Mouse (Mus musculus) forebrain, embryonic 15.5 days (tissue): ENCODE data around the gene Rsrp1. TPM values are rescaled to one million over a fixed set of nuclear protein-coding genes. Genes with fewer than 3 reads are reported as not detected.

Source experiments
- ATAC-seq: fragments of 200-750 bp; cut with Nextera tagmentation; replicated peaks from 2 replicates; pipeline ENCODE4 v1.8.0; 2017; ENCODE audit warnings: mild to moderate bottlenecking, moderate TSS enrichment, moderate library complexity
- H3K27ac ChIP-seq: fragments of 300-500 bp; sonication (generic); replicated peaks from 2 replicates; pipeline ENCODE4 v1.5.1; 2015; ENCODE audit warnings: mild to moderate bottlenecking, inconsistent platforms
- H3K27me3 ChIP-seq: fragments of 300-500 bp; sonication (generic); 2 replicates; pipeline ENCODE4 v1.6.1; 2015; ENCODE audit warnings: inconsistent platforms
- H3K36me3 ChIP-seq: fragments of 300-500 bp; sonication (generic); 2 replicates; pipeline ENCODE4 v1.6.1; 2015; ENCODE audit warnings: mild to moderate bottlenecking, inconsistent platforms
- H3K4me1 ChIP-seq: fragments of 300-500 bp; sonication (generic); 2 replicates; pipeline ENCODE4 v1.6.1; 2015; ENCODE audit warnings: inconsistent platforms
- H3K4me2 ChIP-seq: fragments of 300-500 bp; sonication (generic); replicated peaks from 2 replicates; pipeline ENCODE4 v1.6.1; 2015; ENCODE audit warnings: mild to moderate bottlenecking, inconsistent platforms
- H3K4me3 ChIP-seq: fragments of 300-500 bp; sonication (generic); 2 replicates; pipeline ENCODE4 v1.5.1; 2015; ENCODE audit warnings: mild to moderate bottlenecking, inconsistent platforms
- H3K9ac ChIP-seq: fragments of 300-500 bp; sonication (generic); replicated peaks from 2 replicates; pipeline ENCODE4 v1.6.1; 2015; ENCODE audit warnings: mild to moderate bottlenecking, inconsistent platforms
- H3K9me3 ChIP-seq: fragments of 300-500 bp; sonication (generic); 2 replicates; pipeline ENCODE4 v1.6.1; 2016; ENCODE audit warnings: inconsistent platforms
- WGBS: fragments of 180-500 bp; shearing (Covaris S2); methylation state at CpG from one replicate; pipeline ENCODE4 v1.1.7; 2015; ENCODE audit warnings: mixed read lengths; 5-methylcytosine and 5-hydroxymethylcytosine counted together
- polyA plus RNA-seq: library from polyadenylated mRNA; unstranded; fragments of >200 nt; fragmentation: Nextera tagmentation; extraction: Ambion mirVana; gene quantifications from 2 replicates; pipeline ENCODE4 v1.2.1, GENCODE M21; 2015

Gene Rsrp1
- polyA plus RNA-seq, 1 experiment from 2014 or later = 574 TPM

DNA sequence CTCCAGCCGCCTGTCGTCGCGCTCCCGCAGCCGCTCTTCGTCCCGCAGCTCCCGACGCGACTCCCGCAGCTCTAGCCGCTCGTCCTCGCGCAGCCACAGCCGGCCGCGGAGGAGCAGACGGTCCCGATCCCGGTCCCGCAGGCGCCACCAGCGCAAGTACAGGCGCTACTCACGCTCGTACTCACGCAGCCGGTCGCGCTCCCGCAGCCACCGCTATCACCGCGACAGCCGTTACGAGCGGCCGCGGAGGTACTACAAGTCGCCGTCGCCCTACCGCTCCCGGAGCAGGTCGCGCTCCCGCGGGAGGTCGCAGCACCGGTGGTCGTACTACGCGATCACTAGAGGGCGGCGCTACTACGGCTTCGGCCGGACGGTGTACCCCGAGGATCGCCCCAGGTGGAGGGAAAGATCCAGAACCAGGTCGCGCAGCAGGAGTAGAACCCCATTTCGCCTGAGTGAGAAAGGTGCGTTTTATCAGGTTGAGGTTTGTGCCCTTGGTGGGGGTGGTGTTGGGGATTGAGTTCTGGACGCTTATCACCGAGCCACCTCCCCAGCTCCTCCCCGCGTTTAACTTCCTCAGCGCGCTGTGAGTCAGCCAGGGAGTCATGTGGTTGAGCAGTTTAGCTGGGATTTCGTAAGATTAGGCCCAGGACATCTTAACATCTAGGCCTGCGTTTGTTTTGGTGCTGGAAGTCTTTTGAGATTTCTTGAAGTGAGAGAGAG, 788 bp downstream of the Rsrp1 start:
- Histone ChIP-seq H3K27ac (peak overlapping the region; percentile 94), H3K4me2 (peak overlapping the region; percentile 77), H3K4me1 (peaks cover 30% of the 10 kb centered on the region), H3K27me3 (no peaks in the 10 kb centered on the region), H3K4me3 (peak overlapping the region; percentile 95), H3K9ac (peak overlapping the region; percentile 94), H3K36me3 (peaks cover 34% of the 10 kb centered on the region), H3K9me3 (no peaks in the 10 kb centered on the region)
- under 1% methylated on average over 75 of the region's 75 CpGs for WGBS
- ATAC-seq = peak; percentile 3; the same call in 1 of the 2 replicates

DNA sequence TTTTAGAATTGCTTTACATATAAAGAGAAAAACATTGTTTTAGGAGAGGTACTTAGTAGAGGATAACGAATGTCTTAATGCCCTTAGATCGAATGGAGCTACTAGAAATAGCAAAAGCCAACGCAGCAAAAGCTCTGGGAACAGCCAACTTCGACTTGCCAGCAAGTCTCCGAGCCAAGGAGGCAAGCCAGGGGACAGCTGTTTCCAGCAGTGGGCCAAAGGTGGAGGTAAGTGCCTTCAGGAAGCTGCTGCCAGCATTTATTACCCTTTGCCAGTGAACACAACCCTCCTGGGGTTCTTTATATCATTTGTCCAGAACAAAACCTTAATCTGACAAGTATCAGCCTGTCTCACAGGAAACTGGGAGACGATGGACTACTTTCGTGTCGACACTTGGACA, 1.8 kb downstream of the Rsrp1 start:
- peak overlapping the region; percentile 95 for H3K4me3 ChIP-seq

DNA sequence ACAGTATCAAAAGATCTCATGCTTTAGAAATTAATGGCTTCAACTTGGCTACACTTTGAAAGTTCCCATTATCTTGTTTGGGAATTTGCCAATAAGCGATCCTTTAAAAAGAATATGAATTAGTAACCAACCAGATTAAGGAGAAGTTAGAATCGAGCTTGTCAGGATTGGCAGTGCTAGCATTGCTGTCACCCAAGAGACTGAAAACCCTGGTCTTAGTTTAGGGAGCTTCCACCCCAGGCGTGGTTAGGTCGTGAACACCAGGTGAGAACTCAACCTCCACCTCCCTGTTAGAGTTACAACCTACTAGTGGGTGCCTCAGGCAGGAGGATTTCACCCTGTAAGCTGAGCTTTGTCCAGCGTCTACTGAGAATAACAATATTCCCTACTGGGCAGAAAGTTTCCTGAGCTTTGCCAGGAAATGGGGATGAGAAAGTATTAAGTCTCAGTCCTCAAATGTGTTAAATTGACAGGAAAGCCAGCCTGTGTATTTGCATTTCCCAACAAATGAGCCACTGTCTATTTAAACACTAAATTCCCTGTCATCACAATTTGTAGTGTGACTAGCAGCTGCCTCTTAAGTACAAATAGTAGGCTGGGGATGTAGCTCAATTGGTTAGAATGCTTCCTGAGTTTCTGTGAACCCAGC, 4.5 kb downstream of the Rsrp1 start:
- Histone ChIP-seq H3K4me2 (no peak overlapping the region), H3K9me3 (no peaks in the 10 kb centered on the region), H3K4me3 (no peak overlapping the region), H3K27me3 (no peaks in the 10 kb centered on the region), H3K4me1 (peaks cover 43% of the 10 kb centered on the region), H3K27ac (no peak overlapping the region), H3K9ac (no peak overlapping the region), H3K36me3 (peaks cover 34% of the 10 kb centered on the region)
- WGBS = 73% methylated on average over 5 of the region's 5 CpGs
- ATAC-seq = no peak

More for the DNA sequence above, 1.8 kb downstream of the Rsrp1 start:
- peaks cover 33% of the 10 kb centered on the region for H3K4me1 ChIP-seq
- no peak overlapping the region for H3K27ac ChIP-seq
- H3K27me3 ChIP-seq = no peaks in the 10 kb centered on the region
- H3K36me3 ChIP-seq = peaks cover 34% of the 10 kb centered on the region
- WGBS = 73% methylated on average over 8 of the region's 8 CpGs
- H3K9ac ChIP-seq = peak overlapping the region; percentile 37; the same call in 1 of the 2 replicates
- H3K4me2 ChIP-seq = peak overlapping the region; percentile 77
- ATAC-seq = no peak
- H3K9me3 ChIP-seq = no peaks in the 10 kb centered on the region

DNA sequence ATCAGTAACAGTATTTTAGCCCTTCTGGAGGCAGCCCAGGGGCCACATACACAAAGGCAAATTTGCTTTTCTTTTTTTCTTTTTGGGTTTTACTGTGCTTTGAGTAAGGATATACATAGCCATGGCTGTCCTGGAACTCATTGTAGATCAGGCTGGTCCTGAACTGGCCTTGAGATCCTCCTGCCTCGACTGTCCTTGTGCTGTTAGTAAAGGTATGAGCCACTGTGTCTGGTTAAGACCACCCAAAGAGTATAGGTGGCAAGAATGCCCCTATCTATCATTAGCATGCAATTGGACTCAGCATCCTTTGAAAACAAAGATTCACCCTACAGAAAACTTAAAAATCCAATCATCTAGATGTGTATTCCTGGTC, 5.1 kb downstream of the Rsrp1 start:
- ATAC-seq = no peak
- 92% methylated on average over 1 of the region's 1 CpGs for WGBS
- H3K9ac ChIP-seq = no peak overlapping the region
- H3K27ac ChIP-seq = no peak overlapping the region
- peaks cover 43% of the 10 kb centered on the region for H3K4me1 ChIP-seq
- no peaks in the 10 kb centered on the region for H3K27me3 ChIP-seq
- no peak overlapping the region for H3K4me2 ChIP-seq
- peaks cover 38% of the 10 kb centered on the region for H3K36me3 ChIP-seq
- H3K9me3 ChIP-seq = no peaks in the 10 kb centered on the region
- no peak overlapping the region for H3K4me3 ChIP-seq

DNA sequence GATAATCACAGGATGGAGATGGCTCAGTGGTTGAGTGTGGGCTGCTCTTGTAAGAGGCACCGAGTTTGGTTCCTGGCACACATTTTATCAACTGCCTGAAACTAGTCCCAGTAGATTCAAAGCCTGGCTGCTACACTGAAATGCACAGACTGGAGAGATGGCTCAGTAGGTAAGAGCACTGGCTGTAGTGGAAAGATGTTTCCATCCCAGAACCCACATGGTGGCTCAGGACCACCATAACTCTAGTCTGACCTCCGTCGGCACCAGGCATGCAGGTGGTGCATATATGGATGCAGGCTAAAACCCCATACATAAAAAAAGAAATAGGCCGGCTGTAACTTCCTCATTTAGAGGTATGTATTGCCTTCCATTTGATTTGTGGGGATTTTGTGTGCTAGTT, 6.1 kb downstream of the Rsrp1 start:
- no peaks in the 10 kb centered on the region for H3K9me3 ChIP-seq
- H3K27ac ChIP-seq = 0 out of 2 replicates have a peak overlapping the region, but pooled peaks have one; percentile 7
- peaks cover 40% of the 10 kb centered on the region for H3K4me1 ChIP-seq
- H3K9ac ChIP-seq = no peak overlapping the region
- 83% methylated on average over 4 of the region's 4 CpGs for WGBS
- H3K4me2 ChIP-seq = no peak overlapping the region
- no peaks in the 10 kb centered on the region for H3K27me3 ChIP-seq
- H3K36me3 ChIP-seq = peaks cover 49% of the 10 kb centered on the region
- ATAC-seq = no peak
- no peak overlapping the region; the same call in 1 of the 2 replicates for H3K4me3 ChIP-seq

DNA sequence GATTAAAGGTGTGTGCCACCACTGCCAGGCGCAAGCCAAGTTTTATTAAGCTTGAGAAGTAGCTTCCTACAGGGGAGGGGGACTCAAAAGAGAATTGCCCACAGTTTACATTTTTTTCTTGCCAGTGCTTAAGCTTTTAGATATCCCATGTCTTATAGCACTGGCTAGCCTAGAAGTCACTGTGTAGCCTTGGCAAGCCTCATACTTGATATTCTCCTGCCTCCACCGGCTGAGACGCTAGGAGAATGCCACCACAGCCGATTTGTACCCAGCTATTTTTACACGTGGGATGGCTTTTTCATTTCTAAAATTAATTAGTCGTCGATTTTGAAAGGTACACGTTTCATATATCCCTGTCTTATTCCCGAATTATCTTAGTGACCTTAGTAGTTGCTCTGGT, 6.8 kb downstream of the Rsrp1 start:
- peak overlapping the region; percentile 69 for H3K27ac ChIP-seq
- 24% methylated on average over 9 of the region's 9 CpGs for WGBS
- peak overlapping the region; percentile 36; the same call in 1 of the 2 replicates for H3K9ac ChIP-seq
- peaks cover 54% of the 10 kb centered on the region for H3K36me3 ChIP-seq
- no peaks in the 10 kb centered on the region for H3K27me3 ChIP-seq
- ATAC-seq = peak; percentile 9; the same call in 1 of the 2 replicates
- H3K4me3 ChIP-seq = peak overlapping the region; percentile 79
- peak overlapping the region; percentile 91 for H3K4me2 ChIP-seq
- peaks cover 35% of the 10 kb centered on the region for H3K4me1 ChIP-seq
- no peaks in the 10 kb centered on the region for H3K9me3 ChIP-seq

DNA sequence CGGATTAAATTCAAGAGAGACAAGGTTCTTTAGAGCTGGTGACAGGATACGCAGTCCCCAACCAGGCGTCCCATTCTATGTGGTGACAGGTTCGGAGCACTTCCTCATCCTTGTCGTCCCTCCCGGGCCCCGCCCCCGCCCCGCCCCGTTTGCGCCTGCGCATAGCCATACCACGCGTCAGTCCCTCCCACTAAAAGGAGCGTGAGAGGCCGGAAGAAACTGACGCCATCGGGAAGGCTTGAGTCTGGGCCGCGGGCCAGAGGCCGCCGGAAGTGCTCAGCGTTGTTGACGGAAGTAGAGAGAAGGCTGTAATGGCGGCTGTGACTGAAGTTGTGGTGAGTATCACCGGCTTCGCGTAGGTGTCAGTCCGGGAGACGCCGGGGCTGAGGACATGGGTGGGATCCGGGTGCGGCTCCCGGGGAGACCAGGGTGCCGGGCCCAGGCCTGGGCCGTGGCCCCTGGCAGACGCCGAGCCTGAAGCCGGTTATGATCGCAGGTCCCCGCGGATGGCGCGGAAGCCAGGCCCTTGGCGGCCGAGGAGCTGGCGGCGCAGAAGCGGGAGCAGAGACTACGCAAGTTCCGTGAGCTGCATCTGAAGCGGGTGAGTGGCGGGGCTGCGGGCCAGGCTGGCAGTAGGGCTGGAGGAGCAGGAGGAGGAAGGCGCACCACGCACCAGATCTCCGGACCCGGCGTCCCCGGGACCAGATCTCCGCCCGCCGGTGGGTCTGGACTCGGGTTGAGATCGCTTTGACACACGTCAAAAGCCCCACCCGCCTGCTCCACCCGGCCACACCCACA, 7.5 kb downstream of the Rsrp1 start, which contains the start of gene Syf2:
TSS of gene Syf2 (plus strand) at position 215 of the 798 bp plus-strand sequence.
- Histone ChIP-seq H3K4me1 (peaks cover 28% of the 10 kb centered on the region), H3K9me3 (no peaks in the 10 kb centered on the region), H3K27ac (peak within 1 kb of the TSS; percentile 82), H3K36me3 (peaks cover 54% of the 10 kb centered on the region), H3K4me3 (peak within 1 kb of the TSS; percentile 79), H3K27me3 (no peaks in the 10 kb centered on the region), H3K4me2 (peak within 1 kb of the TSS; percentile 91), H3K9ac (peak within 1 kb of the TSS; percentile 71)
- under 1% methylated on average over 68 of the region's 68 CpGs for WGBS
- peak; percentile 97 for ATAC-seq

DNA sequence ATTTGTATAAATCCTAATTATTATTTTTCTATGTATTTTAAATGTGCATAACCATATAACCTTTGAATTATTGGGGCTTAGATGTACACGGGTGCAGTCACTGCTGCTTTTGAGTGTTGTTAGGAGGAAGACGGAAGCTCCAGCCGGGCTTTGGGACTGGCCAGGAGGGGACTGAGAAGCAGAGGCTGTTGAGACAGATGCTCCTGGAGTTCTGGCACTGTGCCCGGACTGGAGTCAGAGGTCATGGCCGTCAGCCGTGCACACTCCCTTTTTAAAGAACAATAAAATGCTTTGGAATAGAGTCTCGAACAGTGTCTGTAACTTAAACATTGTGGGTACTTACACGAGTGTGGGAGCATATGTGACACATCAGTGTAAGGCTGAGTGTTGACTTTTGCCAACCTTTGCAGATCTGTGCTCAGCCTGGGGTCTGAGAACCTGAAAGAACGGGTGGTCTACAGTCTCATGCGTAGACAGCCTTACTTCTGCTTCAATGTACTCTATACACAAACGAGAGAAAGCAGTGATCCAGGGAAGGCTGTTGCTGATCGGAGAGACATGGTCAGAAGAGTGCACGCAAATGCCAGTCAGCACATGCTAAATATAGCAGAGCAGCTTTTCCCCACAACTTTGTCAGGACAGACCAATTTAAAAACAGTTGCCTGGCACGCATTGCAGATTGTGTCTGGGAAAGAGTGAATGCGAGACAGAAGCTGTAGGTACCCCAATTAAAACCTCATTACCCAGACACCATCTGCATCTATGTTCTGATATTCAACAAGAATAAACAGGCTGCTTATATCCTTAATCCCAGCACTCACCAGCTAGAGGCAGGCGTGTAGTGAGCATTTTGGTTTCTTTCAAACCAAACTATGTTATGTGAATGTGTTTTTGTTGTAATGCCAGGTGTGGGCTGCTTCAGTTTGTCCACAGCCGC, 14.1 kb downstream of the Rsrp1 start:
- no peaks in the 10 kb centered on the region for H3K9me3 ChIP-seq
- WGBS = 44% methylated on average over 17 of the region's 17 CpGs
- H3K36me3 ChIP-seq = peaks cover 45% of the 10 kb centered on the region
- H3K4me2 ChIP-seq = no peak overlapping the region
- H3K9ac ChIP-seq = no peak overlapping the region
- H3K4me3 ChIP-seq = no peak overlapping the region
- peak overlapping the region; percentile 51; the same call in 1 of the 2 replicates for H3K27ac ChIP-seq
- H3K27me3 ChIP-seq = peaks cover 3% of the 10 kb centered on the region; the same call in 1 of the 2 replicates
- peaks cover 9% of the 10 kb centered on the region; the same call in 1 of the 2 replicates for H3K4me1 ChIP-seq
- ATAC-seq = peak; percentile 69

DNA sequence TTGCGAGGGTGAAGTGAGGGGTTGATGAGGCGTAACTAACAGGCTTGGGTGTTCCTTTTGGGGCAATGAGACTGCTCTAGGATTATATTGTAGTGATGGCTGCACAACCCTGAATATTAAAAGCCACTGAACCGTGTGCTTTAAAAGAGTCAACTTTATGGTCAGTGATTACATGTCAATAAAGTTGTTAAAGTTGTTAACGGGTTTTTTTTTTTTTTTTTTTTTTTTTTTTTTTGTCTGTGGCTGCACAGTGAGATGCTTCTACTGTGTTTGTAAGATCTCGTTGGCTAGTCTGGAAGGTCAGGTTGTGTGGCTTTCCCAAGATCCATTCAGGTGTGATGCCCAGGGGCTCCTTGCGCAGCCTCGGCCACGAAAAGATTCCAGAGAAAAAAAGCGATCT, 16.5 kb downstream of the Rsrp1 start:
- no peak overlapping the region for H3K4me3 ChIP-seq

DNA sequence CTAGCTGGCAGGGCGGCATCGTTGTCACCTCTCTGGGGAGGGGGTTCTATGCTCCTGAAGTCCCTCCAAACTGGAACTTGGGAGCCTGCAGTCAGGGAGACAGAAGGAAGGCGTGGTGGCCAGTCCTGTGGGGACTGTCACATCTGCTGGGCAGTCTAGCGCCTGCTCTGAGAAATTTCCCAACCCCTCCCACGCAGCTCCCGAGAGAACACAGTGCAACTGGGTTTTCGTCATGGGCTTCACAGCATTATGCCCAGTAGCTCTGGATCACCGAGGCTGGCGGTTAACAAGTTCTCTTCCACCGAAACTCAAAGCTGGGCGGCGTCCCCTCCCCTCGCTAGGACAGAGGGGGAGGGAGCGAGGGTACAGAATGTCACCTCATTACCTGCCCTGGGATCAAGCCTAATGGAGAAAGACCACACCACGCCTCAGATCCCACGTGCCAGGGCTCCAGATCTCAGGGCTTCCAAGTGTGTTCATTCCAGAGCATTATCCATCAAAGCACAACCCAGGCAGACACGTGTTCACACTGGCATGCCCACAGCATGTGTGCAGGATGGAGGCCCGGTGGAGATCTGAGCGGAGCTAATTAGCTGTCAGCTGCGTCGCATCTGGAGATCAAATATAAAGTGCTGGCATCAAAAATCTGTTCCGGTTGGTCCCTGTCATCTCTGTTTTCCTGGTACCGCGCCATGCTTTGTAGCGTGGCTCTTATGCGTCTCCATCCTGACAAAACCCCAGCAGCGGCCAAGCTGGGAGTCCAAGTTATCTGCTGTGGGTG, 20.6 kb downstream of the Rsrp1 start:
- Histone ChIP-seq H3K9ac (no peak overlapping the region), H3K27me3 (peaks cover 6% of the 10 kb centered on the region; the same call in 1 of the 2 replicates), H3K9me3 (no peaks in the 10 kb centered on the region), H3K4me3 (no peak overlapping the region), H3K4me1 (peaks cover 16% of the 10 kb centered on the region), H3K36me3 (no peaks in the 10 kb centered on the region), H3K27ac (no peak overlapping the region), H3K4me2 (no peak overlapping the region)
- peak; percentile 70 for ATAC-seq
- WGBS = 41% methylated on average over 27 of the region's 27 CpGs

More for the DNA sequence above, 16.5 kb downstream of the Rsrp1 start:
- Histone ChIP-seq H3K9me3 (no peaks in the 10 kb centered on the region), H3K4me2 (no peak overlapping the region), H3K9ac (no peak overlapping the region), H3K27ac (no peak overlapping the region), H3K27me3 (peaks cover 6% of the 10 kb centered on the region; the same call in 1 of the 2 replicates), H3K36me3 (peaks cover 26% of the 10 kb centered on the region), H3K4me1 (peaks cover 18% of the 10 kb centered on the region)
- ATAC-seq = no peak
- WGBS = 50% methylated on average over 9 of the region's 9 CpGs
